21 mouse cellular contexts compared by ENCODE assay signal in genomic region chr5:112868620-112869019, GRCm38 (mm10). TPM values are rescaled to one million over a fixed set of nuclear protein-coding genes. Genes with fewer than 3 reads are reported as not detected.
"Had no signal": no experiment of that assay in that cellular context is flagged by ENCODE, and none has a peak within 500 bp of the region (broad histone marks: within the 10 kb centered on the region; RNA-seq: fewer than 3 reads in every experiment).

No protein-coding gene starts in this region.

- H3K4me3 ChIP-seq: liver, embryonic 15.5 days; lung, embryonic 15.5 days; midbrain, embryonic 10.5 days; midbrain, embryonic 12.5 days; myocyte; neural tube, embryonic 13.5 days; neural tube, embryonic 15.5 days; stomach, embryonic 15.5 days had no signal

- DNase-seq: liver, postnatal 0 days; lung, adult 2 months; lung, postnatal 14 days; lung, postnatal 36 days; midbrain, embryonic 14.5 days; right cerebral cortex, postnatal 14 days; thymus, adult 18-20 months; thymus, postnatal 14 days; thymus, postnatal 36 days had no signal

- H3K27me3 ChIP-seq: liver, embryonic 15.5 days; lung, embryonic 15.5 days; stomach, embryonic 15.5 days had no signal

- H3K4me1 ChIP-seq: liver, embryonic 15.5 days; lung, embryonic 15.5 days; midbrain, embryonic 12.5 days; stomach, embryonic 15.5 days had no signal

- H3K27ac ChIP-seq: liver, embryonic 15.5 days; lung, embryonic 15.5 days; macrophage; midbrain, embryonic 10.5 days; midbrain, embryonic 12.5 days; neural tube, embryonic 13.5 days; neural tube, embryonic 15.5 days; stomach, embryonic 15.5 days had no signal

- H3K9ac ChIP-seq: liver, embryonic 15.5 days; liver, postnatal 0 days; lung, embryonic 15.5 days; midbrain, embryonic 12.5 days; neural tube, embryonic 13.5 days; neural tube, embryonic 15.5 days; stomach, embryonic 15.5 days had no signal

- H3K4me2 ChIP-seq: liver, embryonic 15.5 days; lung, embryonic 15.5 days; midbrain, embryonic 12.5 days; neural tube, embryonic 13.5 days; neural tube, embryonic 15.5 days; stomach, embryonic 15.5 days had no signal

- H3K36me3 ChIP-seq: liver, embryonic 15.5 days; lung, embryonic 15.5 days; midbrain, embryonic 10.5 days; midbrain, embryonic 12.5 days; neural tube, embryonic 13.5 days; neural tube, embryonic 15.5 days; stomach, embryonic 15.5 days had no signal

- H3K9me3 ChIP-seq: liver, embryonic 15.5 days; lung, embryonic 15.5 days; midbrain, embryonic 10.5 days; midbrain, embryonic 12.5 days; neural tube, embryonic 13.5 days; neural tube, embryonic 15.5 days; stomach, embryonic 15.5 days had no signal

- ATAC-seq: liver, postnatal 0 days; lung, postnatal 0 days; midbrain, embryonic 16.5 days had no signal

RNA-seq across cellular contexts. Expression of gene Myo18b, which starts 27.5 kb away (rescaled TPM):
- total RNA-seq: megakaryocyte-erythroid progenitor cell, adult 5-6 weeks had no signal
- polyA plus RNA-seq: liver, postnatal 0 days had no signal
